Mouse (Mus musculus) midbrain, postnatal 0 days (tissue): ENCODE measurements around the gene Slc35b2. TPM values are rescaled to one million over a fixed set of nuclear protein-coding genes. Genes with fewer than 3 reads are reported as not detected.
A peak's percentile ranks its signal among the peaks of the same experiment; 100 is the strongest.

Experiments
- ATAC-seq: fragments of 200-750 bp; cut with Nextera tagmentation; 2 replicates; pipeline ENCODE4 v1.8.0; 2017; ENCODE audit warnings: moderate number of reproducible peaks, mild to moderate bottlenecking, moderate TSS enrichment, moderate library complexity; ENCODE audit not compliant: low FRiP score
- DNase-seq: peaks from one replicate; pipeline ENCODE4 v3.0.0-alpha.2; 2015; ENCODE audit warnings: low spot score
- H3K27ac ChIP-seq: fragments of 300-500 bp; sonication (generic); 2 replicates; pipeline ENCODE4 v1.5.1; 2014; ENCODE audit warnings: low read depth, mild to moderate bottlenecking, low read length, mixed read lengths
- H3K27me3 ChIP-seq: fragments of 300-500 bp; sonication (generic); 2 replicates; pipeline ENCODE4 v1.6.1; 2014; ENCODE audit warnings: low read length, control low read depth, mixed read lengths; ENCODE audit not compliant: insufficient read depth
- H3K36me3 ChIP-seq: fragments of 300-500 bp; sonication (generic); 2 replicates; pipeline ENCODE4 v1.6.1; 2014; ENCODE audit warnings: low read length, control low read depth, mixed read lengths; ENCODE audit not compliant: insufficient read depth
- H3K4me1 ChIP-seq: fragments of 300-500 bp; sonication (generic); 2 replicates; pipeline ENCODE4 v1.6.1; 2014; ENCODE audit warnings: mild to moderate bottlenecking, control low read depth, antibody characterized with exemption, low read length, mixed read lengths; ENCODE audit not compliant: insufficient read depth
- H3K4me2 ChIP-seq: fragments of 300-500 bp; sonication (generic); 2 replicates; pipeline ENCODE4 v1.6.1; 2014; ENCODE audit warnings: low read depth, mild to moderate bottlenecking, low read length, mixed read lengths; ENCODE audit not compliant: poor library complexity, severe bottlenecking
- H3K4me3 ChIP-seq: fragments of 300-500 bp; sonication (generic); 2 replicates; pipeline ENCODE4 v1.5.1; 2014; ENCODE audit warnings: low read depth, mild to moderate bottlenecking, low read length, moderate library complexity
- H3K9ac ChIP-seq: fragments of 300-500 bp; sonication (generic); replicated peaks from 2 replicates; pipeline ENCODE4 v1.6.1; 2014; ENCODE audit warnings: mild to moderate bottlenecking, low read length, moderate library complexity, mixed read lengths; ENCODE audit not compliant: poor library complexity, severe bottlenecking
- H3K9me3 ChIP-seq: fragments of 300-500 bp; sonication (generic); 2 replicates; pipeline ENCODE4 v1.6.1; 2016; ENCODE audit warnings: low read length, control low read depth
- CTCF ChIP-seq: IDR thresholded peaks from 2 replicates; pipeline ENCODE4 v1.5.1; 2016; ENCODE audit warnings: antibody characterized with exemption, mild to moderate bottlenecking
- WGBS: fragments of 180-500 bp; shearing (Covaris S2); extraction: QIAGEN DNeasy Blood & Tissue Kit; methylation state at CpG from one replicate; pipeline ENCODE4 v1.1.7; 2014; 5-methylcytosine and 5-hydroxymethylcytosine counted together
- polyA plus RNA-seq: library from polyadenylated mRNA; unstranded; fragments of >200 nt; fragmentation: Nextera tagmentation; extraction: Ambion mirVana; gene quantifications from 2 replicates; pipeline ENCODE4 v1.2.1, GENCODE M21; 2015
- total RNA-seq: library from RNA; depleted of rRNA; stranded (reverse); fragments of >200 nt; gene quantifications from 2 replicates; pipeline ENCODE4 v1.2.3, GENCODE M21; 2014

The Slc35b2 gene
- total and polyA plus RNA-seq, 2 experiments from 2014 or later, result 71.8 to 113 TPM

- H3K36me3 ChIP-seq, result no peaks in the 10 kb centered on the region
- DNase-seq, result no peak
- no peak overlapping the region for H3K4me2 ChIP-seq
- no peaks in the 10 kb centered on the region for H3K27me3 ChIP-seq
- no peaks in the 10 kb centered on the region for H3K4me1 ChIP-seq
- TF ChIP-seq CTCF, result no peak
- WGBS, result 94% methylated on average over 6 of the region's 6 CpGs
- no peak overlapping the region for H3K9ac ChIP-seq
- no peaks in the 10 kb centered on the region for H3K9me3 ChIP-seq
- H3K4me3 ChIP-seq, result no peak overlapping the region
- no peak overlapping the region for H3K27ac ChIP-seq
- ATAC-seq, result no peak
Measured at GRCm38 (mm10) chr17:45582188-45582587, 18.5 kb downstream of the Slc35b2 start.

- TF ChIP-seq CTCF, result peak; percentile 76
- Histone ChIP-seq H3K27me3 (no peaks in the 10 kb centered on the region), H3K36me3 (no peaks in the 10 kb centered on the region), H3K9ac (no peak overlapping the region), H3K4me1 (no peaks in the 10 kb centered on the region), H3K27ac (no peak overlapping the region), H3K9me3 (no peaks in the 10 kb centered on the region), H3K4me2 (no peak overlapping the region), H3K4me3 (no peak overlapping the region)
- WGBS, result 70% methylated on average over 6 of the region's 6 CpGs
- ATAC-seq (no peak), DNase-seq (no peak)
Measured at GRCm38 (mm10) chr17:45582715-45583355, 19.2 kb downstream of the Slc35b2 start.

GRCm38 (mm10) chr17:45584096-45584896 lies 20.6 kb downstream of the Slc35b2 start:
- DNase-seq, result peak; percentile 85
- Histone ChIP-seq H3K27ac (peak overlapping the region; percentile 69), H3K9ac (no peak overlapping the region), H3K27me3 (no peaks in the 10 kb centered on the region), H3K36me3 (no peaks in the 10 kb centered on the region), H3K4me2 (no peak overlapping the region), H3K4me1 (no peaks in the 10 kb centered on the region), H3K4me3 (no peak overlapping the region), H3K9me3 (no peaks in the 10 kb centered on the region)
- TF ChIP-seq CTCF, result no peak
- peak; percentile 73 for ATAC-seq
- 42% methylated on average over 12 of the region's 12 CpGs for WGBS

- H3K27me3 ChIP-seq, result no peaks in the 10 kb centered on the region
- no peak overlapping the region for H3K4me2 ChIP-seq
- H3K27ac ChIP-seq, result peak overlapping the region; percentile 69
- ATAC-seq (peak; percentile 71), DNase-seq (peak; percentile 86)
- peak; percentile 89 for TF ChIP-seq CTCF
- no peak overlapping the region; the same call in 1 of the 2 replicates for H3K9ac ChIP-seq
- H3K9me3 ChIP-seq, result no peaks in the 10 kb centered on the region
- no peaks in the 10 kb centered on the region for H3K4me1 ChIP-seq
- no peak overlapping the region for H3K4me3 ChIP-seq
- no peaks in the 10 kb centered on the region for H3K36me3 ChIP-seq
- WGBS, result 22% methylated on average over 14 of the region's 14 CpGs
Measured at GRCm38 (mm10) chr17:45584939-45585678, 21.4 kb downstream of the Slc35b2 start.

GRCm38 (mm10) chr17:45585725-45586448 lies 22.2 kb downstream of the Slc35b2 start:
- 64% methylated on average over 23 of the region's 23 CpGs for WGBS
- peak overlapping the region; percentile 69 for H3K27ac ChIP-seq
- H3K4me3 ChIP-seq, result no peak overlapping the region
- no peak overlapping the region for H3K9ac ChIP-seq
- DNase-seq (no peak), ATAC-seq (no peak)
- no peaks in the 10 kb centered on the region for H3K36me3 ChIP-seq
- TF ChIP-seq CTCF, result no peak
- H3K9me3 ChIP-seq, result no peaks in the 10 kb centered on the region
- H3K4me1 ChIP-seq, result no peaks in the 10 kb centered on the region
- H3K4me2 ChIP-seq, result no peak overlapping the region
- no peaks in the 10 kb centered on the region for H3K27me3 ChIP-seq
